Mouse (Mus musculus): Measurements from ENCODE around the gene Tbk1. TPM values are rescaled to one million over a fixed set of nuclear protein-coding genes. Genes with fewer than 3 reads are reported as not detected.

Tbk1 gene
- polyA plus RNA-seq, 1 experiment from 2014 or later = 36.2 TPM

- Histone ChIP-seq H3K4me1 (ENCODE audit: control insufficient read depth, insufficient read depth, low read length) (no peaks in the 10 kb centered on the region), H3K36me3 (ENCODE audit: control insufficient read depth, insufficient read depth, low read length) (peaks cover 20% of the 10 kb centered on the region), H3K4me3 (replicated peaks; ENCODE audit: low read depth, low read length) (no peak overlapping the region), H3K27ac (replicated peaks; ENCODE audit: low read depth, low read length) (no peak overlapping the region), H3K4me2 (ENCODE audit: low read length) (no peak overlapping the region), H3K9me3 (ENCODE audit: control insufficient read depth, low read length) (no peaks in the 10 kb centered on the region), H3K27me3 (ENCODE audit: control insufficient read depth, insufficient read depth, low read length) (no peaks in the 10 kb centered on the region), H3K9ac (replicated peaks; ENCODE audit: low read length) (no peak overlapping the region)
- 94% methylated on average over 3 of the region's 3 CpGs for WGBS
- no peak for ATAC-seq (ENCODE audit: low FRiP score, low TSS enrichment)
- DNase-seq = no peak
These were observed 44.4 kb downstream of the Tbk1 start for GRCm38 (mm10) chr10:121542156-121542555.

- no peaks in the 10 kb centered on the region for H3K27me3 ChIP-seq (ENCODE audit: control insufficient read depth, insufficient read depth, low read length)
- no peak overlapping the region for H3K4me2 ChIP-seq (ENCODE audit: low read length)
- no peak overlapping the region for H3K27ac ChIP-seq (replicated peaks; ENCODE audit: low read depth, low read length)
- no peaks in the 10 kb centered on the region for H3K36me3 ChIP-seq (ENCODE audit: control insufficient read depth, insufficient read depth, low read length)
- ATAC-seq (ENCODE audit: low FRiP score, low TSS enrichment) (no peak), DNase-seq (no peak)
- 83% methylated on average over 4 of the region's 4 CpGs for WGBS
- H3K4me3 ChIP-seq (replicated peaks; ENCODE audit: low read depth, low read length) = no peak overlapping the region
- H3K9ac ChIP-seq (replicated peaks; ENCODE audit: low read length) = no peak overlapping the region
- no peaks in the 10 kb centered on the region for H3K9me3 ChIP-seq (ENCODE audit: control insufficient read depth, low read length)
- no peaks in the 10 kb centered on the region for H3K4me1 ChIP-seq (ENCODE audit: control insufficient read depth, insufficient read depth, low read length)
These were observed 51.6 kb downstream of the Tbk1 start for GRCm38 (mm10) chr10:121534995-121535394.

GRCm38 (mm10) chr10:121533137-121533872, 53.3 kb downstream of the Tbk1 start:
- no peak overlapping the region; the same call in 1 of the 2 replicates for H3K9ac ChIP-seq (replicated peaks; ENCODE audit: low read length)
- DNase-seq (peak; percentile 81), ATAC-seq (ENCODE audit: low FRiP score, low TSS enrichment) (peak; percentile 46; the same call in 1 of the 2 replicates)
- peak overlapping the region; percentile 52 for H3K4me2 ChIP-seq (ENCODE audit: low read length)
- H3K27me3 ChIP-seq (ENCODE audit: control insufficient read depth, insufficient read depth, low read length) = no peaks in the 10 kb centered on the region
- H3K27ac ChIP-seq (replicated peaks; ENCODE audit: low read depth, low read length) = no peak overlapping the region
- H3K4me3 ChIP-seq (replicated peaks; ENCODE audit: low read depth, low read length) = peak overlapping the region; percentile 28
- H3K4me1 ChIP-seq (ENCODE audit: control insufficient read depth, insufficient read depth, low read length) = no peaks in the 10 kb centered on the region
- 13% methylated on average over 32 of the region's 32 CpGs for WGBS
- no peaks in the 10 kb centered on the region for H3K9me3 ChIP-seq (ENCODE audit: control insufficient read depth, low read length)
- no peaks in the 10 kb centered on the region for H3K36me3 ChIP-seq (ENCODE audit: control insufficient read depth, insufficient read depth, low read length)

GRCm38 (mm10) chr10:121531541-121531940, 55.0 kb downstream of the Tbk1 start:
- no peaks in the 10 kb centered on the region for H3K9me3 ChIP-seq (ENCODE audit: control insufficient read depth, low read length)
- H3K4me3 ChIP-seq (replicated peaks; ENCODE audit: low read depth, low read length) = no peak overlapping the region
- H3K9ac ChIP-seq (replicated peaks; ENCODE audit: low read length) = no peak overlapping the region
- no peaks in the 10 kb centered on the region for H3K36me3 ChIP-seq (ENCODE audit: control insufficient read depth, insufficient read depth, low read length)
- H3K4me2 ChIP-seq (ENCODE audit: low read length) = no peak overlapping the region
- H3K27ac ChIP-seq (replicated peaks; ENCODE audit: low read depth, low read length) = no peak overlapping the region
- H3K4me1 ChIP-seq (ENCODE audit: control insufficient read depth, insufficient read depth, low read length) = no peaks in the 10 kb centered on the region
- WGBS = 87% methylated on average over 5 of the region's 5 CpGs
- ATAC-seq (ENCODE audit: low FRiP score, low TSS enrichment) = no peak
- DNase-seq = no peak
- no peaks in the 10 kb centered on the region for H3K27me3 ChIP-seq (ENCODE audit: control insufficient read depth, insufficient read depth, low read length)

- WGBS = 92% methylated on average over 8 of the region's 8 CpGs
- no peak for ATAC-seq (ENCODE audit: low FRiP score, low TSS enrichment)
- H3K36me3 ChIP-seq (ENCODE audit: control insufficient read depth, insufficient read depth, low read length) = no peaks in the 10 kb centered on the region
These were observed 56.1 kb downstream of the Tbk1 start for GRCm38 (mm10) chr10:121530365-121531003.

GRCm38 (mm10) chr10:121529261-121529660, 57.3 kb downstream of the Tbk1 start:
- Histone ChIP-seq H3K9ac (replicated peaks; ENCODE audit: low read length) (no peak overlapping the region), H3K4me1 (ENCODE audit: control insufficient read depth, insufficient read depth, low read length) (no peaks in the 10 kb centered on the region), H3K4me3 (replicated peaks; ENCODE audit: low read depth, low read length) (no peak overlapping the region), H3K36me3 (ENCODE audit: control insufficient read depth, insufficient read depth, low read length) (no peaks in the 10 kb centered on the region), H3K4me2 (ENCODE audit: low read length) (no peak overlapping the region), H3K27me3 (ENCODE audit: control insufficient read depth, insufficient read depth, low read length) (no peaks in the 10 kb centered on the region), H3K9me3 (ENCODE audit: control insufficient read depth, low read length) (no peaks in the 10 kb centered on the region), H3K27ac (replicated peaks; ENCODE audit: low read depth, low read length) (no peak overlapping the region)
- 91% methylated on average over 1 of the region's 1 CpGs for WGBS
- ATAC-seq (ENCODE audit: low FRiP score, low TSS enrichment) = no peak
- DNase-seq = no peak

More at GRCm38 (mm10) chr10:121530365-121531003, 56.1 kb downstream of the Tbk1 start:
- H3K9ac ChIP-seq (replicated peaks; ENCODE audit: low read length) = no peak overlapping the region
- H3K27me3 ChIP-seq (ENCODE audit: control insufficient read depth, insufficient read depth, low read length) = no peaks in the 10 kb centered on the region
- no peaks in the 10 kb centered on the region for H3K4me1 ChIP-seq (ENCODE audit: control insufficient read depth, insufficient read depth, low read length)
- no peak overlapping the region for H3K4me3 ChIP-seq (replicated peaks; ENCODE audit: low read depth, low read length)
- H3K4me2 ChIP-seq (ENCODE audit: low read length) = no peak overlapping the region
- no peak for DNase-seq
- no peaks in the 10 kb centered on the region for H3K9me3 ChIP-seq (ENCODE audit: control insufficient read depth, low read length)
- no peak overlapping the region for H3K27ac ChIP-seq (replicated peaks; ENCODE audit: low read depth, low read length)

GRCm38 (mm10) chr10:121528470-121528869, 58.1 kb downstream of the Tbk1 start:
- Histone ChIP-seq H3K9me3 (ENCODE audit: control insufficient read depth, low read length) (no peaks in the 10 kb centered on the region), H3K27ac (replicated peaks; ENCODE audit: low read depth, low read length) (no peak overlapping the region), H3K4me3 (replicated peaks; ENCODE audit: low read depth, low read length) (no peak overlapping the region), H3K9ac (replicated peaks; ENCODE audit: low read length) (no peak overlapping the region), H3K4me1 (ENCODE audit: control insufficient read depth, insufficient read depth, low read length) (no peaks in the 10 kb centered on the region), H3K36me3 (ENCODE audit: control insufficient read depth, insufficient read depth, low read length) (no peaks in the 10 kb centered on the region), H3K27me3 (ENCODE audit: control insufficient read depth, insufficient read depth, low read length) (no peaks in the 10 kb centered on the region), H3K4me2 (ENCODE audit: low read length) (no peak overlapping the region)
- no peak for ATAC-seq (ENCODE audit: low FRiP score, low TSS enrichment)
- no peak for DNase-seq
- 90% methylated on average over 3 of the region's 3 CpGs for WGBS

GRCm38 (mm10) chr10:121527114-121527513, 59.5 kb downstream of the Tbk1 start:
- DNase-seq (no peak), ATAC-seq (ENCODE audit: low FRiP score, low TSS enrichment) (no peak)
- no peaks in the 10 kb centered on the region for H3K36me3 ChIP-seq (ENCODE audit: control insufficient read depth, insufficient read depth, low read length)
- H3K9me3 ChIP-seq (ENCODE audit: control insufficient read depth, low read length) = no peaks in the 10 kb centered on the region
- H3K9ac ChIP-seq (replicated peaks; ENCODE audit: low read length) = no peak overlapping the region
- no peak overlapping the region for H3K27ac ChIP-seq (replicated peaks; ENCODE audit: low read depth, low read length)
- H3K4me2 ChIP-seq (ENCODE audit: low read length) = no peak overlapping the region
- H3K4me3 ChIP-seq (replicated peaks; ENCODE audit: low read depth, low read length) = no peak overlapping the region
- WGBS = 87% methylated on average over 6 of the region's 6 CpGs
- H3K4me1 ChIP-seq (ENCODE audit: control insufficient read depth, insufficient read depth, low read length) = no peaks in the 10 kb centered on the region
- H3K27me3 ChIP-seq (ENCODE audit: control insufficient read depth, insufficient read depth, low read length) = no peaks in the 10 kb centered on the region

All from midbrain, embryonic 14.5 days (tissue).